Mouse (Mus musculus): ENCODE data around the gene Olfr935. TPM values are rescaled to one million over a fixed set of nuclear protein-coding genes. Genes with fewer than 3 reads are reported as not detected.

Gene Olfr935
- polyA plus RNA-seq, 2 experiments = not detected

DNA sequence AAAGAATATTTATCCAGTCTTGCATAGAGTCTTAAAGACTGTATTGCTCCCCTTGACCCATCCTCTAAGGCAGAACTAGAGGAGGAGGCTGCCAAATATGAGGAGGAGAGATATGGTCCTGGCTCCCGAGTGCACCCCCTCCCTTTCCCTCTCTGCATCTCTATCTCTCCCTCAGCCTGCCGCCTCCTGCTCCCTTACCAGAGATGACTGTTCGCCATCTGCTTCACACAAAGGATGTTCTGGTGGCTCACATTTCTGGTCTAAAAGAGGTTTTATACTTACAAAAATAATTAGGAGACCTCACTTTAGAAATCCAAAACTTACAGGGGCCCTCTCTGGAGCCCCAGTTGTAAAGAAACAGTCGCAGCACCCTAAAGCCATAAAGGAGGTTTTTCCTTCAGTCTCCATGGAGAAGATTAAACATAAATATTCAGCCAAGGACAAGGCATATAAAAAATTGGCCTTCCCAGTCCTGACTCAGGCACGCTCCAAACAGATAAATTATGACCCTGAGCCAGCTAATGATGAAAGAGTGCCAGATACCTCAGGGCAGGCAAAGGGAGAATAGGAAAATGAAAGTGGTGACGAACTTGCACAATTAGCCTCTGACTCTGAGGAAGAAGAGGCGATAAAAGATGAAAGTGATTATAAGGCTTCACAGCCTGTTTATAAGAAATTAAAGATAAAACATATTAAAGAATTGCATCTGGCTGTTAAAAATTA lies 45.9 kb downstream of the Olfr935 start:
- H3K4me2 ChIP-seq (ENCODE audit: low read depth) = no peak overlapping the region
- DNase-seq (ENCODE audit: low read depth in 3 of 3, low spot score in 3 of 3) = no peak
- WGBS (ENCODE audit: insufficient replicate concordance) = 46% methylated on average over 7 of the region's 7 CpGs

More for the DNA sequence above, 45.9 kb downstream of the Olfr935 start:
- no peak for ATAC-seq (ENCODE audit: insufficient read depth)
- Histone ChIP-seq H3K4me1 (replicated peaks; ENCODE audit: control insufficient read depth in 2 of 2, insufficient read depth in 2 of 2, low read length in 1 of 2) (no peaks in the 10 kb centered on the region), H3K9ac (replicated peaks) (no peak overlapping the region), H3K4me3 (ENCODE audit: insufficient read depth in 1 of 2, low read depth in 2 of 2, low read length in 2 of 2) (no peak overlapping the region), H3K36me3 (replicated peaks; ENCODE audit: control insufficient read depth, insufficient read depth, low read depth) (no peaks in the 10 kb centered on the region), H3K27ac (no peak overlapping the region), H3K27me3 (ENCODE audit: control insufficient read depth, insufficient read depth, low read length) (no peaks in the 10 kb centered on the region), H3K9me3 (ENCODE audit: control insufficient read depth, low read length) (no peaks in the 10 kb centered on the region)
- TF ChIP-seq CTCF (IDR thresholded peaks at IDR 0.05; ENCODE audit: low read depth) = no peak

Small RNA genes lying within 50 kb of the gene (microRNA-seq; reads per million reads assigned to microRNA genes)
- not detected for gene Gm25529

Other genes with a start within 250 kb of the Olfr935 start
- 0.03 and 0.04 TPM in 2 replicates for gene Olfr920, start 247.4 kb downstream of the Olfr935 start, polyA plus RNA-seq (2012; rRNA removed)
- gene Olfr920, start 247.4 kb downstream of the Olfr935 start, polyA plus RNA-seq (2014; fragmentation: Nextera tagmentation; extraction: Ambion mirVana) = not detected in 2 replicates
- not detected in 2 replicates for gene Olfr921, start 226.6 kb downstream of the Olfr935 start, polyA plus RNA-seq (2012; rRNA removed)
- not detected in 2 replicates for gene Olfr921, start 226.6 kb downstream of the Olfr935 start, polyA plus RNA-seq (2014; fragmentation: Nextera tagmentation; extraction: Ambion mirVana)
- not detected in 2 replicates for gene Olfr922, start 185.1 kb downstream of the Olfr935 start, polyA plus RNA-seq (2012; rRNA removed)
- gene Olfr922, start 185.1 kb downstream of the Olfr935 start, polyA plus RNA-seq (2014; fragmentation: Nextera tagmentation; extraction: Ambion mirVana) = not detected in 2 replicates
- not detected in 2 replicates for gene Olfr923, start 173.1 kb downstream of the Olfr935 start, polyA plus RNA-seq (2012; rRNA removed)
- gene Olfr923, start 173.1 kb downstream of the Olfr935 start, polyA plus RNA-seq (2014; fragmentation: Nextera tagmentation; extraction: Ambion mirVana) = not detected in 2 replicates
- gene Olfr924, start 155.2 kb downstream of the Olfr935 start, polyA plus RNA-seq (2012; rRNA removed) = not detected in 2 replicates
- not detected in 2 replicates for gene Olfr924, start 155.2 kb downstream of the Olfr935 start, polyA plus RNA-seq (2014; fragmentation: Nextera tagmentation; extraction: Ambion mirVana)
- gene Olfr26, start 144.6 kb downstream of the Olfr935 start, polyA plus RNA-seq (2012; rRNA removed) = not detected in 2 replicates
- not detected in 2 replicates for gene Olfr26, start 144.6 kb downstream of the Olfr935 start, polyA plus RNA-seq (2014; fragmentation: Nextera tagmentation; extraction: Ambion mirVana)
- gene Olfr926, start 122.6 kb downstream of the Olfr935 start, polyA plus RNA-seq (2012; rRNA removed) = not detected in 2 replicates
- gene Olfr926, start 122.6 kb downstream of the Olfr935 start, polyA plus RNA-seq (2014; fragmentation: Nextera tagmentation; extraction: Ambion mirVana) = not detected in 2 replicates
- not detected in 2 replicates for gene Olfr930, start 69.9 kb downstream of the Olfr935 start, polyA plus RNA-seq (2012; rRNA removed)
- gene Olfr930, start 69.9 kb downstream of the Olfr935 start, polyA plus RNA-seq (2014; fragmentation: Nextera tagmentation; extraction: Ambion mirVana) = not detected in 2 replicates
- not detected in 2 replicates for gene Olfr933, start 27.4 kb downstream of the Olfr935 start, polyA plus RNA-seq (2012; rRNA removed)
- not detected in 2 replicates for gene Olfr933, start 27.4 kb downstream of the Olfr935 start, polyA plus RNA-seq (2014; fragmentation: Nextera tagmentation; extraction: Ambion mirVana)
- gene Olfr934, start 11.4 kb downstream of the Olfr935 start, polyA plus RNA-seq (2012; rRNA removed) = not detected in 2 replicates
- gene Olfr934, start 11.4 kb downstream of the Olfr935 start, polyA plus RNA-seq (2014; fragmentation: Nextera tagmentation; extraction: Ambion mirVana) = not detected in 2 replicates
- not detected in 2 replicates for gene Olfr146, start 23.7 kb upstream of the Olfr935 start, polyA plus RNA-seq (2012; rRNA removed)
- gene Olfr146, start 23.7 kb upstream of the Olfr935 start, polyA plus RNA-seq (2014; fragmentation: Nextera tagmentation; extraction: Ambion mirVana) = not detected in 2 replicates
- gene Olfr937, start 65.3 kb upstream of the Olfr935 start, polyA plus RNA-seq (2012; rRNA removed) = not detected in 2 replicates
- not detected in 2 replicates for gene Olfr937, start 65.3 kb upstream of the Olfr935 start, polyA plus RNA-seq (2014; fragmentation: Nextera tagmentation; extraction: Ambion mirVana)
- gene Olfr938, start 79.2 kb upstream of the Olfr935 start, polyA plus RNA-seq (2012; rRNA removed) = not detected in 2 replicates
- gene Olfr938, start 79.2 kb upstream of the Olfr935 start, polyA plus RNA-seq (2014; fragmentation: Nextera tagmentation; extraction: Ambion mirVana) = not detected in 2 replicates
- gene Olfr27, start 128.4 kb upstream of the Olfr935 start, polyA plus RNA-seq (2012; rRNA removed) = not detected in 2 replicates
- not detected in 2 replicates for gene Olfr27, start 128.4 kb upstream of the Olfr935 start, polyA plus RNA-seq (2014; fragmentation: Nextera tagmentation; extraction: Ambion mirVana)
- not detected in 2 replicates for gene Olfr943, start 166.6 kb upstream of the Olfr935 start, polyA plus RNA-seq (2012; rRNA removed)
- gene Olfr943, start 166.6 kb upstream of the Olfr935 start, polyA plus RNA-seq (2014; fragmentation: Nextera tagmentation; extraction: Ambion mirVana) = not detected in 2 replicates
- gene Olfr944, start 202.2 kb upstream of the Olfr935 start, polyA plus RNA-seq (2012; rRNA removed) = not detected in 2 replicates
- gene Olfr944, start 202.2 kb upstream of the Olfr935 start, polyA plus RNA-seq (2014; fragmentation: Nextera tagmentation; extraction: Ambion mirVana) = not detected in 2 replicates

All from liver, embryonic 14.5 days (tissue).